Mouse (Mus musculus) CH12F3 (cell line): Measurements from ENCODE around the gene Pam.

Experiments used
- in situ Hi-C: fragments of 300-500 bp; cut with MboI; formaldehyde crosslinking; loops from 2 replicates; pipeline ENCODE4 v1.14.3; 2020; ENCODE audit warnings: low sequenced_read_pairs

The Pam gene

DNA sequence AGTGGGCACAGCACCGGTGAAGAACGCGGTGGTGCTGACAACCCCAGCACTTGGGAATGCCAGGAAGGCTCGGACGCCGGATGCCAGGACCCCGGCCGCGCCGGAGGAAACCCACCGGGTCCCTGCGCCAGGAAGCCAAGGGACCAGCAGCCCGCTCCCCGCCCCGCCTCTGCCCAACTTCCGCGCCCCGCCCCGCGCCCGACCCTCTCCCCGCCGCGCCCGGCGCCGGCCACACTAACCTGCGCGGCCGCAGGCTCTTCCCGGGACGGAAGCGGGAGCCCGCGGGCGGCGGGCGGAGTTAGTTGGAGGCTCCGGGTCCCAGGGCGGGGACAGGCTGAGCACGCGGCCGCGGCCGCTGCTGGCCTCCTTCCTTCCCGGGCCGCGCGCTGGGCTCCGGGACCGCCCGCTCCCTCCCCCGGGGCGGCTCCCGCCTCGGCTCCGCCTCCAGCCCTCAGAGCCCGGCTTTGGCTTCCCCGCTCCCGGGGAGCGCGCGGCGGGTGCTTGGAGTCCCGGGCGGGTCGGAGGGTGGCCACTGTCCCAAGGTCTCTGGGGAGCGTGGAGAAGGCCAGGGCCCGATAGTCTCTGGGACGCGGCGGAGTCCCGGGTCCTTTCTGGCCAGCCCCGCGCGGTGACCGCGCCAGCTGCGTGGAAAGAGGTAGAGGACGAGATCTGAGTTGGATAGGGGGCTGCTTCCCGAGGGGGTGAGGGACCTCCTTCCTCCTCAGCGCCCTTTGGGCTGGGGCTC, at the start of gene Pam:
TSS of gene Pam (minus strand) at position 401 of the 745 bp plus-strand sequence.
- in situ Hi-C loops: no loop called here

DNA sequence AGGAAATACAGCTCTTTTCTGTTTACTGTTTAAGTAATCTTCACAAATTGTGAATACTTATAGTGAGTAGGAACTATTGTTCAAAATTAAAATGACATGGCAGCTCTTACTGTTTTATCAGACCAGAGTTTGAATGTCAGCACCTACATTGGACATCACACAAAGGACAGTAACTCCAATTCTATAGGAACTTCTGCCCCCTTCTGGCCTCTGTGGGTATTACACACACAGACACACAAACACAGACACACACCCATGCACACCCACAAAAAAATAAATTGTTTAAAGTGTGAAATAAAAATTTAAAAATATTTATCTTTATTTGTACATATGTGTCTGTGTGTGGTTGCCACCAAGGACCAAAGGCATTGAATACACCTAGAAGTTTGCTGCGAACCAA, 49.4 kb upstream of the Pam start:
- in situ Hi-C loops: no loop called here

DNA sequence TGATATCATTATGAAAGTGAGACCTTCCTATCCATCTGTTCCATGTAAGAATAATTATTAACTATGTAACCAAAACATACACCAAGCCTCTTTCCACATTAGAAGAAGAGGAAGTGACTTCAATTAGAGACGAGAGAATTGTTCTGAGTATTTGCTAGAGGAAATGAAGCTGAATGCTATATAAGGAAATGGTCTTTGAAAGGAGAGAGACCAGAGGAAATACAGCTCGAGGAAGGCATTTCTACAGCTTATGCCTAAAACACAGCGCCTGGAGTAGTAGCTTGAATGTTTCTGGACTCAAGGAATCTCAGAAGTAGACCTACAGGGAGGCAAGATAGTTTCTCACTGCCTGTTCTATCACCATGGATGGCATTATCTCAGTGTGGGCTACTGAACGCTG, 35.8 kb upstream of the Pam start:
- in situ Hi-C loops: no loop called here

DNA sequence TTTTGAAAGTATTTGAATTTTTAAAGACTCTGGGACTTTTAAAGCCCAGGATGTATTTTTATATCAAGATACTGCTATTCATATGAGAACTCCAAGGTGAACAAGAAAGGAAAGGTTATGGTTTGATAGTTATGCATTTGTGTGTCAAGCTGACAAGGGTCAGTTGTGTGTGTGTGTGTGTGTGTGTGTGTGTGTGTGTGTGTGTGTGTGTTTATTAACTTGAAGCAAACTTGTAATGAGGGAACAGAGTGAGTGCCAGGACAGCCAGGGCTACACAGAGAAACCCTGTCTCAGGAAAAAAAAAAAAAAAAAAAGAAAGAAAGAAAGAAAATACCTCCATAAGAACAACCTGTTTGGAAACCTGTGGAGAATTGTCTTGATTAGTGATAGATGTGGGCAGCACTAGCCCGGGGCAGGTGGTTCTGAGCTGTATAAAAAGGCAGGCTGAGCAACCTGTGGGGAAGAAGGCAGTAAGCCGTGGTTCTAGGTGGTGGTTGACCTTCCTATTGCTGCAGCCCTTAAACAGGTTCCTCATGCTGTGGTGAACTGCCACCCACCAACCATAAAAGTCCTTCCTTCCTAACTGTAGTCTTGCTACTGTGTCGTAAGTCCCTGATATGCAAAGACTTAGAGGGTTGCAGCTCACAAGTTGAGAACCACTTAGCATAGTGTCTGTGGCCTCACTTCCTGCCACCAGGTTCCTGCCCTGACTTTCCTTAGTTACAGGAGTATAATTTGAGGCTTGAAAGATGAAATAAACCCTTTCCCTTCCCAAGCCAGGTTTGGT, 34.3 kb upstream of the Pam start:
- in situ Hi-C loops: no loop called here

DNA sequence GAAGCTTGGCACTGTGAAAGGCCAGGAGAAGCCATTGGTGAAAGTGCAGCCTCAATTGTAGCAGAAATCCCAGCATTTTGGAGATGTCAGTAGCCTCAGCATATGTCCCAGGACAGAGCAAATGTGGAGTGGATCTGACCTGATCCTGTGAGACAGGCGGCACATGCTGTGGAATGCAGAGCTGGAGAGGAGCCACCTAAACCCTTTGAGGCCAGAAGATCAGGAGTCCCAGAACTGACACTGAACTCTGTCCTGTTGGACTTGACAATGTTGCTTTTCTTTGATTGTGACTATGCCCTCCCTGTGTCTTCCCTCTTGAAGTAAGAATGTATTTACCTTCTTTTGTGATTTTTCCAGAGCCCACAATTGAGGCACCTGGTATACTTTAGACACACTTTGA, 33.7 kb upstream of the Pam start:
- in situ Hi-C loops: no loop called here

DNA sequence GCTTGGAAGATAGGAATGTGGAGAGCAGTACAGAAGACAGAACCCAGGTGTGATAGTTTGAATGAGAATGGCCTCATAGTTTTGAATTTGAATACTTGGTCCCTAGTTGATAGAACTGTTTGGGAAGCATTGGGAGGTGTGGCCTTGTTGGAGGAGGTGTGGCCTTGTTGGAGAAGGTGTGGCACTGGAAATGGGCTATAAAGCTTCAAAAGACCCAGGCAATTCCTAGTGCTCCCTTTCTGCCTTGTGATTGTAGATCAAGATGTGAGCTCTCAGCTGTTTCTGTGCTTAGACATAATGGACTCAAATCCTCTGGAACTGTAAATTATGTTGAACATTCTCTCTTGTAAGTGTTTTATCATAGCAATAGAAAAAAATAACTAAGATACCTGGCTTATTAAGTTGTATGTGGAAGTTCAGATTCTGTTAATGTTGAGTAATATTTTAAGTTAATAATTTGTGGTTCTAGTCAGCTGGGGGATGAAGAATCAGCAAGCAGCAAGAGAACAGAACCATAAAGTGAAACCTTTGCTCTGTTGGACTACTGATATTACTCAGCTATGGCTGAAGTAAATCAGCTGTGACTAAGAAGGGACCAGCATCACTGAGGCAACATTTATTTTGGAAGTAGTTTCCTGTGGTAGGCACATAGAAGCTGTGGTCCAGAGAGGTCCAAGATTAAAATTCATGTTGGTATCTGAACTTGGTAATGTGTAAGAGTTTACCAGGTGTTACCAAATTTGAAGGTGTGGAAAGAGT, 33.1 kb upstream of the Pam start:
- in situ Hi-C loops: no loop called here

DNA sequence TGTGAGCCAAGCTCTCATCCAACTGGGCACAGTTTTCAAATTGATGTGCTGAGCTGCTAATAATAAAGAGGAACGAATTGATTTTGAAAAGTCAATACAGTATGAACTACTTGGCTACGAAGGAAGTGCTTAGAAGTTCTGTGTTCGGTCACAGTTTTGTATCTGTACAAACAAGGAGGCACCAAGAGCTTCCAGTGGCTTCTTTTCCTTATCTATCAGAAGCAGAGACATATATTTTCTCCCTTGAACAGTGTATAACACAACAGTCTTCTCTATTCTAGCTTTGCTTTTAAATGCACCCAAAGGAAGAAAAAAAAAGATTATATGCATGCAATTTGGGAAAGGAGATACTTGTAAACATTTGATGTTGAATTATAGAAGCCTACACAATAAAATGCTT, 30.8 kb upstream of the Pam start:
- in situ Hi-C loops: no loop called here

DNA sequence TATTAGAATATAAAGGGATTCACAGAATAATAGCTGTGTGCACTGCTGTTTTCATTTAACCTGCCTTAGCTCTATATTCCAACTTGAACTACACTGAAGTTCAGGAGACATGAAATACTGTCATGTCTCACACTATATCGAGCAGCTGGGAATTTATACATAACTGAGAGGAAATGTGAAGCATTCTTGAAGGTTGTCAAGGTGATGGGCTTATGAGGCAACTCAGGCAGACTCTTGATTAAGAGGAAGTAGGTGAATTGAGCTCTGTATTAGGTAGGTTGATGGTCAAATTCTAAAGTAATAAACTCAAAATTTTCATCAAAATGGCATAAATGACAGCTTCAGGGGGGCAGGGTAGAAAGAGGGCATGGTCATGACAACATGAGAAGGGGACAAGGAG, 29.3 kb upstream of the Pam start:
- in situ Hi-C loops: no loop called here

DNA sequence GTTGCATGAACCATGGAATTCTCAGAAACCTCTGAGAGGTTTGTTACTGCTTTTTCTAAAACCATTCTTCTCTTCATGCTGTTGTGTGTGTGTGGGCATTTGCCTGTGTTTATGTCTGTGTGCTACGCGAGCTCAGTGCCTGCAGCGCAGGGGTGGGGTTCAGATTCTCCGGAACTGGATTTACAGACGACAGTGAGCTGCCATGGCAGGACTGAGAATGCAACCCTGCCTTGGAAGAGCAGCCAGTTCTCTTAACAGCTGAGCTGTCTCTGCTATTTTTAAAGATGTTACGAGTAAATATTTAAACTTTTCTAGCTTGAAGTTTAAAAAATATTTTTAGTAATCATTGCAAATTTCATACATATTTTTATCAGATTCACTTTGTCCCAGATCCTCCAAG, 24.1 kb upstream of the Pam start:
- in situ Hi-C loops: no loop called here

DNA sequence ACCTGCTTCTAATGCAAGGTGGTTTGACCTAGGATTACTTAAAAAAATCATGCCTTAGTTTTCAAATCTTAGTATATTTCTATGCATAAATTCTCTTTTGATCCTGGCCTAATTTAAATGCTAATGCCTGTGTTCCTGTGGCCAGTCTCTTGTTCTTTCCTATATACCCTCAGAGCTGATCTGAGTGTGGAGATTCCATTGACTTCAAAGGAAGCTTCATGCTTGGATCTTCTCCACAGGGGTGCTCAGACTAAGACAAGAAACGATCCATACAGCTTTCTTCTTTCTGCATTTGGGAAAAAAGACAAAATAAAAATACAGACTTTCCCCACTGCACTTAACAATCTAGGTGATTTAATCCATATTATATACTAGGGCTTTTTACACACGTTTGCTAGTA, 12.2 kb upstream of the Pam start:
- in situ Hi-C loops: no loop called here

DNA sequence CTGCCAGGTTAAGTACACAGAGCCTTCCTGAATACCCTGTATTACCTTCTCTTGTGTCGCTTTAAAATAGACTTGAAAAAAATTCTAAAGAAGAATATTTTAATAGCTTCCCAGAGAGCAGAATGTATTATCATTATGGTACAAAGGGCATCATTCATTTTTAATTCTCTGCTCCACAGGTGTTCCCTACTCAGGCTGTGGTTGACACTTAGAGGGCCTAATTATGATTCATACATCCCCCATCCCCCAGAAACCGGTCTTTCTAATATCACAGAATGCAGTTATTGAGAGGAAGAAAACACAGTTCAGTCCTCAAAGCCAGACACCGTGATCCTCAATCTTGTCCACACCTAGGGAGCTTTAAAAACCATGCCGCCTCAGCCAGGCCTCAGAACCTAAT, 4.0 kb upstream of the Pam start:
- in situ Hi-C loops: no loop called here

DNA sequence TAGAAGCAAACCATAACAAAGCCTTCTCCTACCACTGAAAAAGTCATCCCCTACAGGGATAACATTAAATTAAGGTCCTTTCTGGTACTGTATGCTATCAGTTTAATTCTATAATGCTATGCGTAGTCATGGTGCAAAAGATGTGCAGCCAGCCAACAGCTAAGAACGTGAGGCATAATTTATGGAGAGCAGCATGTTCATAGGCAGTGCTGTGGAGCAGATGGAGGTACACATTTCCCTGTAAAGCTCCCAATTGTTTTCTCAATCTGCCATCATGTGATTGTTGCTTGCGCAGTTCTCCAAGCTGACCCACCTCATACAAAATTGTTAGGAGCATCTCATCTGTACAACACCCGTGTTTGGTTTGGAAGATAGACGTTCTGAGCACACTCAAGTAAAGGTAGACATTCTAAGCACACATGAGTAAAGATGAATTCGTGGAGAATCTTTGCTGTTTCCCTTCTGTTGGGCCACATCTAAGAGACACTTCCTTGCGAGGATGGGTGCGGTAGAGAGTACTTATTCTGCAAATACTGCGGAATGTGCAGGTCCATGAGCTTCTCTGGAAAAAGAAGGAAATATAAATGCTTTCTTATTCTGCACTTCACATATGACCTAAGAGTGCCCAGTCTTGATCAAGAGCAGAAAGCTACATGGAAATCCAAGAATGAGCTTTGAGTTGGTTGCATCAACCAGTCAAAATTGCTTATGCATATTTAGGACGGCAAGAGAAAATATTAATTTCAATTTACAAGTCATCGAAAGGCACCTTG, 2.7 kb upstream of the Pam start:
- in situ Hi-C loops: no loop called here

DNA sequence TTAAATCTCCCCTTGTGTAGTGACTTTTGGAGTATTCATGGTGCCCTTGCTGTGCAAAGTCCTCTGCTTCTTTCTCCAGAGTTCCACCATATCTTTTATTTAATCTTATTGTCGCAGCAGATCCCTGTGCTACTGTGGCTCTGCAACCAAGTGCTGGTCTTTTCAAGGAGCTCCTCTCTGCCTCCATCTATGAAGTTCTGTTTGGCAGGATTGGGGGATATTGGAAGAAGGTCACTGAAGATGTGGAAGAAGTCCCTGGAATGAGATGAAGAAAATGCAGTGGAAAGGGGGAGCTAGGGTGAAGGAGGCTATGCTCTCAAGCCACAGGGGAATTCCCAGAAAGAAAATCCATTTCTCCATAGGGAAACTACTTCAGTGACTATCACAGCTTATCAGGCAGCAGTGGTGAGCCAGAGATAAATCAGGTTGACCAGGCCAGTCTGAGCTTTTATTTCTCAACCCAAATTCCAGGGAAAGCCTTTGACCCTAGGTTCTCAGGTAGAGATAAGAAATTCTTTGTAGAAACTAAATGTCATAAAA, 1.0 kb upstream of the Pam start:
- in situ Hi-C loops: no loop called here

DNA sequence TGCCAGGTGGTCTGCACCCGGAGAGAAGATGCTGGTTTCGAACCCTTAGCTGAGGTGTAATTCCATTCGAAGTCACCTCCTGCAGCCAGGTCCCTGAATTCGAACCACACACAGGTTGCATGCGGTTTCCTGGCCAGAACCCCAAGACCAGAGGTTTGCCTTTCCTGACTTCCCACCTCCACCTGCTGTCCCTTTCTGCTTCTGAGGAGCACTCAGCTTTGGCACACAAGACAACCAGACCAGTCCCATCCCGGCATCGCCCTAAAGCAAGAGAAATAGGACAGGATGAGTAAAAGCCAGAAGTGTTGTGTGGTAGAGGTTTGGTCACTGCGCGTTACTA, 515 bp upstream of the Pam start:
- in situ Hi-C loops: no loop called here

DNA sequence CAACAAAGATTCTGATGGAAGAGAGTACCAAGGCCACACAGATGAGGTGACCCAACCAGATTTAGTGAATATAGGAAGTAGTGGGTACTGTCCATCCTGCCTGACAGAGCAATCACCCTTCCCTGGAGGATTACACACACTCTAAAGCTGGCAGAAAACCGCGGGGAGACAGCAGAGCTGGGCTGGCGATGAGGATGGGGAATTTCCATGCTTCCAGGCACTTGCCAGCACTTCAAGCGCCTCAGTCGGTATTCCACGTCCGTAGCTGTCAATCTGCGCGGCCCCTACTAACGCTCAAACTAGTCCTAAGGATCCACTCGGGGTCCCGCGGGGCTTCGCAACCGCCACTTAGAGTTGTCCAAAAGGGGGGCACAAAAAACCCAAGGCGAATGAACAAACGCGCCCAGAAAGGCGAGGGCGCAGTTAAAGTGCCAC, 618 bp downstream of the Pam start:
- in situ Hi-C loops: no loop called here

DNA sequence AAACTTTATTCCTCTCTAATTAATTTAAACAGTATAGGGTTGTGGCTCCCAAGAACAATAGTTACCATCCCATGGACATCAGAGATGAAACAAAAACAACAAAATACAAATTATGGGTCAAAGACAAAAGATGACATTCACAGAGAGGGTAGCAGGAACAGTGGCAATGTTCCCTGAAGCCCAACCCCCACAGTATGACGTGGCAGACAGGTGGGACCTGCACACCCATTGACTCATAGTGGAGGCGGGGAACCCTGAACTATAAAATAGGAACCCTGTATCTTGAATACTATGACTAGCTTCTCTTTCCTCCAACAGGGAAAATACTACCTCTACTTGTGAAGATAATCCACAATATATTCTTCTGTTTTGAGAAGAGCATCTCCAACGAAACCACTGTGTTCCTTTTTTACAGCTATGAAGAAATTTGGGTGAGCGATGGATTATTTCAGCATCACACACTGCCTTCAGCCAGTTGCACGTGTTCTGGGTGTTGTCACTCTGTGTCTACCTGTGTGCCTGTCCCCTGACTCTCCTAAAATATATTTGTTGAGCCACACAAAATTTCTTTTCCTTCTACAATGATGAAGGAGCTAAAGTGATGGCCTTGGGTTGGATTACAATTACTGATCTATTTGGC, 6.0 kb downstream of the Pam start:
- in situ Hi-C loops: no loop called here

DNA sequence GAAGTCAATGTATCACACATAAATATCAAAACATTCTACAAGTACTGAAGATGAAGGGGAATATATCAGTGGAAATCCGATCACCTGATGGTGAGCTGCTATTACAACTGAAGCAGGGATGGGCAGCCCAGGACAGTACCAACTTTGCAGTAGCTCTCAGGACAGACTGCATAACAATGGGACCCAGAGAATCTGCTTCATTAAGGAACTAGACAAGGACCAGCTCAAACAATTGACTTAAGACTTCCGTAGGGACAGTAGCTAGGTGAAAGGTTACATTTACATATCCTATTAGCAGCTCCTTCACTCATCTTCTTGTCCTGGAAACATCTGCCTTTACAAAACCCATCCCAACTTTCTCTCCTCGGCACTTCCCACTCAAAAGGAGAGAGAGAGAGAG, 9.0 kb downstream of the Pam start:
- in situ Hi-C loops: no loop called here

DNA sequence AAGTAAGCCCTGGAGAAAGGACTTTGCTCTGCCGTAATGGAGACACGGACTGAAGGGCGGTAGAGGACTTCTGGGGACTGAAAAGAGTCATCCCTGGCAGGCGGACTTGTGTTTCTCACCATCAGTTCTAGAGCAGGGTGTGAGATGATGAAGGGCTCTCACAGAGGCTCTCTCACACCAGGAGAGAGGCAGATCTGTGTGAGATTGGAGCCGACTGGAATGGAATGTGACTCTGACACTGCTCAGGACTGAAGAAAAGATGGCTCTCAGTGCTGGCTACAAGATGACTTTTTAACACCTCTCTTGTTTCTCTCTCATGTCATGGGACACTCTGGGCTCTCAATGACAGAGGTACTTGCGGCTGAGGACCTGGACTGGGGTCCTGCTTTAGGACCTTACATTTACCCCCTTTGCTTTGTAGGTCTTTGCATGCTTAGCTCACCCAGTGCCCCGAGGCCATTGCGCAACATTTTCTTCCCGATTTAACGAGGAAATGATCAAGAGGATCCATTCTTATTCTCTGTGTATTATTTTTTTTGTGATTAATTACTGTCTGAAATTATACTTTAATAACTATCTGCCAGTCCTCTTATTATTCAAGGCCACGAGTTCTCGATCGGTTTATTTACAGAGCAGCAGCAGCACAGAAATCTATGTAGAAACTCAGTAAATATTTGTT, 10.7 kb downstream of the Pam start:
- in situ Hi-C loops: no loop called here

DNA sequence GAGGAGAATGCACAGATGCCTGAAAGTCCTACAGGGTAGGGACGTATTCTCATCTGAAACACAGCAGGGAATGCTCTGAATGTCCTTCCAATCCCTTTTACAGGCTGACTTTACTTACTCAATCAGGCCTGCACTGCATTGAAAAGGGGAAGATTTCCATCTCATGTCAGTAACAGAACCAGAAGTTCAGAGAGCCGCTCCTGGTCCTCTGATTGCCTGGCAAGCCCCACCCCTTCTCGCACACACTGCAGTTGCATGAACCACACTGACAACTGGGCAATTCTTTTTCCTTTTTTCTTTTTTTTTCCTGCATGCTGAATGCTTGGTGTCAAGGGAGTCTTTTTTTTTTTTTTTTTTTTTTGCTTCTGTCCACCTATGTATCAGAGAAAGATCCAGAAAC, 11.9 kb downstream of the Pam start:
- in situ Hi-C loops: no loop called here

DNA sequence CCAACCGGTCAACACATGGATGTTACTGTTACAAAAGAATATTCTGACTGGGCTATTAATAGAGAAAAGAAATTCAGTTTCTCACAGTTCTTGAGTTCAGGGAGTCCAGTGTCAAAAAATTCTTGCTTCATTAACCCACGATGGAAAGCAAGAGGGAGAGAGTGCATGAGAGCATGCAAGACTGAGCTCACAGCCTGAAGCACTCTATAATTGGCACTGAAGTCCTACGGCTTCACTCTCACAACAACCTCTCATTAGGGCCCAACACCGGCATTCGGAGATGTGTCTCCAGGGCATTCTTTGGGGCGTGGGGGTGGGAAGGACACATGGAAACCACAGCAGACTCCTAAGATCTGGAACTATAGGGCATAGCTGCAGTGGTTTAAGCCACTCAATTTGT, 12.5 kb downstream of the Pam start:
- in situ Hi-C loops: no loop called here
